Mouse (Mus musculus) lung, adult 2 months (tissue): ENCODE results near the gene Rnf130.

Experiments used
- CTCF ChIP-seq: fragments of 200-500 bp; IDR thresholded peaks from 2 replicates; pipeline ENCODE4 v1.5.1; 2011; ENCODE audit warnings: mild to moderate bottlenecking, low read length, control low read depth; ENCODE audit not compliant: insufficient read depth
- POLR2A ChIP-seq: fragments of 200-500 bp; IDR thresholded peaks from 2 replicates; pipeline ENCODE4 v1.6.1; 2011; ENCODE audit warnings: low read depth, mild to moderate bottlenecking, control low read depth, low read length, borderline replicate concordance; ENCODE audit errors: extremely low read depth

DNA sequence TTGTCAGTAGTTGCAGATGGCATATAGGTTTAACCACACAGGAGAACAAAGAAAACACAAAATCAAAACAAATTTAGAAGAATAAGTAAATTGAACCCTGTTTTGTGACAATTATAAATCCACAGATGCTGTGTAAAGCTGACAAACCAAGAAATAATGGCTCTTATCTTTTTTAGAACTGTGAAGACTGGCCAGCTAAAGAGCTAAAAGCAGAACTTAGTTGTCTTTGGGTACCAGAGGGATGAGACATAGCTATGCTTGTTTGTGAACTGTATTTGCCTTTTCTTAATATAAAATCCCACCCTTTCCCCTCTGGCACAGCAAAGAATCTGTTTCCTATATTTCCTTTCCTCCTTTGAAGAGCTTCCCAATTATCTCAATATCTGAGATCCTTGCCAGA lies 9.0 kb downstream of the Rnf130 start:
- TF ChIP-seq CTCF (no peak), POLR2A (no peak)
